Mouse (Mus musculus) limb, embryonic 14.5 days (tissue): Measurements from ENCODE around the gene Capza2. TPM values are rescaled to one million over a fixed set of nuclear protein-coding genes. Genes with fewer than 3 reads are reported as not detected.

Experiments used
- ATAC-seq: fragments of 200-750 bp; cut with Nextera tagmentation; 2 replicates; pipeline ENCODE4 v1.8.0; 2017; ENCODE audit warnings: low read depth, moderate number of reproducible peaks, moderate TSS enrichment; ENCODE audit not compliant: low FRiP score
- DNase-seq: peaks from one replicate; pipeline ENCODE4 v3.0.0-alpha.2; 2015; ENCODE audit warnings: low spot score
- H3K27ac ChIP-seq: fragments of 300-500 bp; sonication (generic); replicated peaks from 2 replicates; pipeline ENCODE4 v1.5.1; 2014; ENCODE audit warnings: low read depth, mild to moderate bottlenecking, low read length, moderate library complexity, mixed read lengths
- H3K27me3 ChIP-seq: fragments of 300-500 bp; sonication (generic); 2 replicates; pipeline ENCODE4 v1.6.1; 2014; ENCODE audit warnings: low read length, mixed read lengths; ENCODE audit not compliant: control insufficient read depth, insufficient read depth
- H3K36me3 ChIP-seq: fragments of 300-500 bp; sonication (generic); 2 replicates; pipeline ENCODE4 v1.6.1; 2014; ENCODE audit warnings: mild to moderate bottlenecking, low read length, moderate library complexity, mixed read lengths; ENCODE audit not compliant: control insufficient read depth, insufficient read depth
- H3K4me1 ChIP-seq: fragments of 300-500 bp; sonication (generic); 2 replicates; pipeline ENCODE4 v1.6.1; 2014; ENCODE audit warnings: antibody characterized with exemption, low read length, mixed read lengths; ENCODE audit not compliant: control insufficient read depth, insufficient read depth
- H3K4me2 ChIP-seq: fragments of 300-500 bp; sonication (generic); replicated peaks from 2 replicates; pipeline ENCODE4 v1.6.1; 2014; ENCODE audit warnings: low read depth, mild to moderate bottlenecking, low read length, moderate library complexity; ENCODE audit not compliant: severe bottlenecking
- H3K4me3 ChIP-seq: fragments of 300-500 bp; sonication (generic); replicated peaks from 2 replicates; pipeline ENCODE4 v1.5.1; 2014; ENCODE audit warnings: low read length
- H3K9ac ChIP-seq: fragments of 300-500 bp; sonication (generic); 2 replicates; pipeline ENCODE4 v1.6.1; 2014; ENCODE audit warnings: mild to moderate bottlenecking, low read depth, low read length, moderate library complexity; ENCODE audit not compliant: severe bottlenecking
- H3K9me3 ChIP-seq: fragments of 300-500 bp; sonication (generic); 2 replicates; pipeline ENCODE4 v1.6.1; 2016; ENCODE audit warnings: low read length; ENCODE audit not compliant: control insufficient read depth
- POLR2A ChIP-seq: fragments of 200-500 bp; IDR thresholded peaks from 2 replicates; pipeline ENCODE4 v1.8.0; 2012; ENCODE audit warnings: inconsistent platforms, mild to moderate bottlenecking, moderate library complexity, borderline replicate concordance; ENCODE audit not compliant: insufficient read depth, insufficient read length; ENCODE audit errors: extremely low read depth
- WGBS: fragments of 180-500 bp; shearing (Covaris S2); extraction: QIAGEN DNeasy Blood & Tissue Kit; methylation state at CpG from one replicate; pipeline ENCODE4 v1.1.7; 2014; 5-methylcytosine and 5-hydroxymethylcytosine counted together
- polyA plus RNA-seq, 2 experiments: library from polyadenylated mRNA; depleted of rRNA in 1 of 2; stranded (reverse) in 1 of 2; unstranded in 1 of 2; fragments of >200 nt; fragmentation: Nextera tagmentation in 1 of 2; extraction: Ambion mirVana in 1 of 2; gene quantifications; 2 replicates each; pipeline versions ENCODE4 v1.2.1 to v1.2.3; 2012 to 2014

Capza2 gene
- polyA plus RNA-seq, 2 experiments: 82.0 to 211 TPM

- peaks cover 4% of the 10 kb centered on the region; the same call in 1 of the 2 replicates for H3K4me1 ChIP-seq
- H3K4me2 ChIP-seq: no peak overlapping the region
- ATAC-seq (no peak), DNase-seq (no peak)
- WGBS: 93% methylated on average over 3 of the region's 3 CpGs
- no peak for TF ChIP-seq POLR2A
- no peaks in the 10 kb centered on the region for H3K27me3 ChIP-seq
- no peak overlapping the region for H3K9ac ChIP-seq
- no peak overlapping the region for H3K4me3 ChIP-seq
- H3K27ac ChIP-seq: no peak overlapping the region
- H3K36me3 ChIP-seq: no peaks in the 10 kb centered on the region
- no peaks in the 10 kb centered on the region for H3K9me3 ChIP-seq
These were observed 69.9 kb downstream of the Capza2 start for GRCm38 (mm10) chr6:17705973-17706372.

Other genes with a start within 250 kb of the Capza2 start
- gene Met, start 172.4 kb upstream of the Capza2 start, polyA plus RNA-seq (2012; rRNA removed): 3.8 and 4.3 TPM in 2 replicates
- gene Met, start 172.4 kb upstream of the Capza2 start, polyA plus RNA-seq (2014; fragmentation: Nextera tagmentation; extraction: Ambion mirVana): 5.9 and 6.0 TPM in 2 replicates
- gene St7, start 56.7 kb downstream of the Capza2 start, polyA plus RNA-seq (2012; rRNA removed): 33.0 and 35.0 TPM in 2 replicates
- gene St7, start 56.7 kb downstream of the Capza2 start, polyA plus RNA-seq (2014; fragmentation: Nextera tagmentation; extraction: Ambion mirVana): 29.7 and 31.1 TPM in 2 replicates